ENCODE assay signal across 25 mouse cellular contexts in genomic region chr5:47795273-47795672, GRCm38 (mm10).
DNase-seq lines count a peak whose midpoint lies in the region; ATAC-seq and TF ChIP-seq lines count a peak whose summit lies in the region.
"Had no signal": no experiment of that assay in that cellular context is flagged by ENCODE, and none has a peak within 500 bp of the region (broad histone marks: within the 10 kb centered on the region; RNA-seq: fewer than 3 reads in every experiment).

No protein-coding gene starts in this region.

- H3K4me2 ChIP-seq in embryonic facial prominence, embryonic 14.5 days (ENCODE audit: low read depth, low read length): no peak overlapping the region
- no peak overlapping the region for H3K4me2 ChIP-seq in lung, embryonic 14.5 days
- H3K4me2 ChIP-seq in stomach, embryonic 14.5 days (replicated peaks; ENCODE audit: low read depth, low read length): no peak overlapping the region
- H3K4me2 ChIP-seq in stomach, postnatal 0 days (replicated peaks; ENCODE audit: low read depth): no peak overlapping the region
- H3K4me2 ChIP-seq: embryonic facial prominence, embryonic 13.5 days; forebrain, embryonic 13.5 days; heart, embryonic 13.5 days; hindbrain, embryonic 14.5 days had no signal

- H3K27me3 ChIP-seq in embryonic facial prominence, embryonic 14.5 days (replicated peaks; ENCODE audit: control insufficient read depth, insufficient read depth, low read length): no peaks in the 10 kb centered on the region
- no peaks in the 10 kb centered on the region for H3K27me3 ChIP-seq in embryonic facial prominence, embryonic 10.5 days (replicated peaks; ENCODE audit: low read depth, poor library complexity, severe bottlenecking)
- H3K27me3 ChIP-seq in lung, embryonic 14.5 days (ENCODE audit: insufficient read depth, low read length): no peaks in the 10 kb centered on the region
- H3K27me3 ChIP-seq in stomach, embryonic 14.5 days (ENCODE audit: control insufficient read depth, insufficient read depth, low read length): no peaks in the 10 kb centered on the region
- no peaks in the 10 kb centered on the region for H3K27me3 ChIP-seq in stomach, postnatal 0 days (ENCODE audit: control insufficient read depth, insufficient read depth, low read length)
- H3K27me3 ChIP-seq: embryonic facial prominence, embryonic 13.5 days; forebrain, embryonic 13.5 days; heart, embryonic 13.5 days had no signal

- no peak overlapping the region for H3K27ac ChIP-seq in embryonic facial prominence, embryonic 14.5 days (replicated peaks; ENCODE audit: low read depth, low read length)
- H3K27ac ChIP-seq in embryonic facial prominence, embryonic 10.5 days (replicated peaks): no peak overlapping the region
- no peak overlapping the region for H3K27ac ChIP-seq in lung, embryonic 14.5 days (ENCODE audit: low read depth)
- H3K27ac ChIP-seq in stomach, embryonic 14.5 days (ENCODE audit: low read length): no peak overlapping the region
- no peak overlapping the region for H3K27ac ChIP-seq in stomach, postnatal 0 days (replicated peaks)
- H3K27ac ChIP-seq: embryonic facial prominence, embryonic 13.5 days; forebrain, embryonic 10.5 days; forebrain, embryonic 13.5 days; heart, embryonic 10.5 days; heart, embryonic 13.5 days; hindbrain, embryonic 14.5 days; hindbrain, postnatal 0 days had no signal

- intact Hi-C loops in heart, postnatal 36 days (cut with DNase I): no loop called here

- peak; percentile 69 for DNase-seq in embryonic facial prominence, embryonic 14.5 days (ENCODE audit: low spot score)
- no peak for DNase-seq in embryonic facial prominence, embryonic 10.5 days (ENCODE audit: low spot score)
- peak; percentile 5 for DNase-seq in heart, postnatal 4 days
- DNase-seq in heart, postnatal 36 days: no peak
- DNase-seq in lung, embryonic 14.5 days: peak; percentile 54
- DNase-seq in lung, postnatal 14 days: no peak
- DNase-seq in stomach, postnatal 0 days (ENCODE audit: low spot score): no peak
- DNase-seq: adrenal gland, adult 8-10 months; adrenal gland, postnatal 36 days; cerebellum, adult 11 months; cerebellum, adult 2 months; cerebellum, adult 9-11 months; cerebellum, postnatal 25 days; gastrocnemius, postnatal 25 days; heart, adult 18-20 months had no signal

- no peak overlapping the region for H3K9ac ChIP-seq in embryonic facial prominence, embryonic 14.5 days (ENCODE audit: low read depth, low read length)
- H3K9ac ChIP-seq in lung, embryonic 14.5 days: no peak overlapping the region
- no peak overlapping the region for H3K9ac ChIP-seq in stomach, embryonic 14.5 days (replicated peaks; ENCODE audit: low read depth, low read length)
- H3K9ac ChIP-seq in stomach, postnatal 0 days (ENCODE audit: low read length): no peak overlapping the region
- H3K9ac ChIP-seq: embryonic facial prominence, embryonic 13.5 days; forebrain, embryonic 13.5 days; heart, embryonic 13.5 days; hindbrain, embryonic 14.5 days had no signal

- WGBS in embryonic facial prominence, embryonic 14.5 days: 51% methylated on average over 3 of the region's 3 CpGs
- WGBS in embryonic facial prominence, embryonic 10.5 days: 80% methylated on average over 3 of the region's 3 CpGs
- WGBS in lung, embryonic 14.5 days: 14% methylated on average over 3 of the region's 3 CpGs
- WGBS in stomach, embryonic 14.5 days: 20% methylated on average over 3 of the region's 3 CpGs
- WGBS in stomach, postnatal 0 days: 18% methylated on average over 3 of the region's 3 CpGs

- ATAC-seq in embryonic facial prominence, embryonic 14.5 days (ENCODE audit: low read depth): no peak
- no peak; the same call in none of the 2 replicates for ATAC-seq in lung, embryonic 14.5 days (ENCODE audit: insufficient read depth)
- ATAC-seq in stomach, embryonic 14.5 days (ENCODE audit: insufficient number of reproducible peaks, insufficient read depth, low FRiP score, low read depth): peak; percentile 14; the same call in 1 of the 2 replicates
- no peak for ATAC-seq in stomach, postnatal 0 days (ENCODE audit: low FRiP score, low TSS enrichment)
- ATAC-seq: activated CD4-positive, CD25-positive, alpha-beta regulatory T cell, adult 4 months; hindbrain, postnatal 0 days; inflammation-experienced regulatory T-cells, adult 6 months had no signal

- H3K4me3 ChIP-seq in embryonic facial prominence, embryonic 14.5 days (ENCODE audit: low read depth, low read length): no peak overlapping the region
- H3K4me3 ChIP-seq in embryonic facial prominence, embryonic 10.5 days: no peak overlapping the region
- H3K4me3 ChIP-seq in lung, embryonic 14.5 days (ENCODE audit: low read depth, low read length): no peak overlapping the region
- no peak overlapping the region for H3K4me3 ChIP-seq in stomach, embryonic 14.5 days (ENCODE audit: low read depth, low read length)
- no peak overlapping the region for H3K4me3 ChIP-seq in stomach, postnatal 0 days (ENCODE audit: low read depth, low read length)
- H3K4me3 ChIP-seq: embryonic facial prominence, embryonic 13.5 days; forebrain, embryonic 10.5 days; forebrain, embryonic 13.5 days; heart, embryonic 10.5 days; heart, embryonic 13.5 days had no signal

- no peaks in the 10 kb centered on the region for H3K9me3 ChIP-seq in embryonic facial prominence, embryonic 14.5 days (ENCODE audit: control insufficient read depth, low read length)
- H3K9me3 ChIP-seq in embryonic facial prominence, embryonic 10.5 days: no peaks in the 10 kb centered on the region
- no peaks in the 10 kb centered on the region for H3K9me3 ChIP-seq in lung, embryonic 14.5 days (ENCODE audit: low read depth, low read length)
- H3K9me3 ChIP-seq in stomach, embryonic 14.5 days (ENCODE audit: control insufficient read depth, low read depth, low read length): no peaks in the 10 kb centered on the region
- no peaks in the 10 kb centered on the region for H3K9me3 ChIP-seq in stomach, postnatal 0 days (ENCODE audit: control insufficient read depth, low read length)
- H3K9me3 ChIP-seq: embryonic facial prominence, embryonic 13.5 days; forebrain, embryonic 10.5 days; forebrain, embryonic 13.5 days; heart, embryonic 10.5 days; heart, embryonic 13.5 days had no signal

- no peak for TF ChIP-seq EP300 in stomach, postnatal 0 days (optimal IDR thresholded peaks at IDR 0.05)

- no peaks in the 10 kb centered on the region for H3K36me3 ChIP-seq in embryonic facial prominence, embryonic 14.5 days (ENCODE audit: control insufficient read depth, insufficient read depth, low read length)
- no peaks in the 10 kb centered on the region for H3K36me3 ChIP-seq in embryonic facial prominence, embryonic 10.5 days (replicated peaks)
- no peaks in the 10 kb centered on the region for H3K36me3 ChIP-seq in lung, embryonic 14.5 days (ENCODE audit: insufficient read depth)
- H3K36me3 ChIP-seq in stomach, embryonic 14.5 days (ENCODE audit: control insufficient read depth, insufficient read depth, low read length): no peaks in the 10 kb centered on the region
- H3K36me3 ChIP-seq in stomach, postnatal 0 days (ENCODE audit: control insufficient read depth, insufficient read depth, low read length): no peaks in the 10 kb centered on the region
- H3K36me3 ChIP-seq: embryonic facial prominence, embryonic 13.5 days; forebrain, embryonic 10.5 days; heart, embryonic 10.5 days; heart, embryonic 13.5 days had no signal

- no peak for TF ChIP-seq CTCF in lung, embryonic 14.5 days (IDR thresholded peaks at IDR 0.05; ENCODE audit: low read depth)
- TF ChIP-seq CTCF in stomach, postnatal 0 days (IDR thresholded peaks at IDR 0.05; ENCODE audit: low read depth): no peak

- H3K4me1 ChIP-seq in embryonic facial prominence, embryonic 14.5 days (ENCODE audit: control insufficient read depth, insufficient read depth, low read length): no peaks in the 10 kb centered on the region
- peaks cover 3% of the 10 kb centered on the region; the same call in 1 of the 2 replicates for H3K4me1 ChIP-seq in embryonic facial prominence, embryonic 10.5 days
- no peaks in the 10 kb centered on the region for H3K4me1 ChIP-seq in lung, embryonic 14.5 days (ENCODE audit: insufficient read depth)
- H3K4me1 ChIP-seq in stomach, embryonic 14.5 days (ENCODE audit: control insufficient read depth, insufficient read depth, low read length): no peaks in the 10 kb centered on the region
- no peaks in the 10 kb centered on the region for H3K4me1 ChIP-seq in stomach, postnatal 0 days (replicated peaks; ENCODE audit: control insufficient read depth, insufficient read depth)
- H3K4me1 ChIP-seq: forebrain, embryonic 10.5 days; heart, embryonic 10.5 days; heart, embryonic 13.5 days had no signal

Comparison
In these comparisons a context has a peak if more than half of its experiments do, and no peak if none do; other contexts are left out.
1. DNase-seq: peak in embryonic facial prominence, embryonic 14.5 days (single experiment), heart, postnatal 4 days (single experiment) and lung, embryonic 14.5 days (single experiment); none in embryonic facial prominence, embryonic 10.5 days (single experiment), heart, postnatal 36 days (0 of 2), lung, postnatal 14 days (single experiment) and stomach, postnatal 0 days (single experiment).